21 mouse cellular contexts compared by ENCODE assay signal in genomic region chr1:171992901-171993530, GRCm38 (mm10).
"Had no signal": no experiment of that assay in that cellular context is flagged by ENCODE, and none has a peak within 500 bp of the region (broad histone marks: within the 10 kb centered on the region; RNA-seq: fewer than 3 reads in every experiment).

No protein-coding gene starts in this region.

- H3K9ac ChIP-seq: limb, embryonic 13.5 days; liver, embryonic 12.5 days; liver, embryonic 15.5 days; midbrain, embryonic 12.5 days; midbrain, embryonic 15.5 days; neural tube, embryonic 13.5 days; stomach, embryonic 15.5 days had no signal

- H3K36me3 ChIP-seq: limb, embryonic 10.5 days; limb, embryonic 13.5 days; liver, embryonic 12.5 days; liver, embryonic 15.5 days; midbrain, embryonic 12.5 days; midbrain, embryonic 15.5 days; neural tube, embryonic 13.5 days; stomach, embryonic 15.5 days had no signal

- H3K4me2 ChIP-seq: limb, embryonic 13.5 days; liver, embryonic 12.5 days; liver, embryonic 15.5 days; midbrain, embryonic 12.5 days; midbrain, embryonic 15.5 days; neural tube, embryonic 13.5 days; stomach, embryonic 15.5 days had no signal

- H3K27ac ChIP-seq: limb, embryonic 10.5 days; limb, embryonic 13.5 days; liver, embryonic 12.5 days; liver, embryonic 15.5 days; midbrain, embryonic 12.5 days; midbrain, embryonic 15.5 days; neural tube, embryonic 13.5 days; stomach, embryonic 15.5 days had no signal

- H3K27me3 ChIP-seq: limb, embryonic 13.5 days; liver, embryonic 12.5 days; liver, embryonic 15.5 days; midbrain, embryonic 12.5 days; midbrain, embryonic 15.5 days; neural tube, embryonic 13.5 days; stomach, embryonic 15.5 days had no signal

- H3K4me3 ChIP-seq: limb, embryonic 10.5 days; limb, embryonic 13.5 days; liver, embryonic 12.5 days; liver, embryonic 15.5 days; midbrain, embryonic 12.5 days; midbrain, embryonic 15.5 days; myocyte; neural tube, embryonic 13.5 days; stomach, embryonic 15.5 days had no signal

- H3K9me3 ChIP-seq: limb, embryonic 10.5 days; liver, embryonic 12.5 days; liver, embryonic 15.5 days; stomach, embryonic 15.5 days had no signal

- H3K4me1 ChIP-seq: limb, embryonic 10.5 days; liver, embryonic 15.5 days; midbrain, embryonic 12.5 days; midbrain, embryonic 15.5 days; neural tube, embryonic 13.5 days; stomach, embryonic 15.5 days had no signal

- ATAC-seq: intestine, embryonic 16.5 days; liver, embryonic 12.5 days; midbrain, embryonic 15.5 days had no signal

- DNase-seq: kidney, adult 2 months; kidney, postnatal 10 days; kidney, postnatal 4 days; layer of hippocampus, adult 9-11 months; liver; lung, adult 18-20 months; lung, postnatal 4 days; retina, postnatal 1 day; right cerebral cortex, postnatal 25 days; spleen, adult 18-20 months; thymus, postnatal 25 days had no signal
